Mouse (Mus musculus): ENCODE data around the gene Zfp605.

- TF ChIP-seq CTCF (IDR thresholded peaks at IDR 0.05; ENCODE audit: low read depth) (no peak), EP300 (IDR thresholded peaks at IDR 0.05; ENCODE audit: low read depth) (no peak)
Measured at GRCm38 (mm10) chr5:110137816-110138215, 27.9 kb downstream of the Zfp605 start.

All from liver, postnatal 0 days (tissue).